Mouse (Mus musculus) frontal cortex, postnatal 25 days (tissue): ENCODE measurements around the gene Lcn8.
"Not testable (repeated sequence)": the region's sequence is repeated elsewhere in the genome, so short reads cannot be mapped to it uniquely, and the experiment has no call there.

Experiments
- DNase-seq, 2 experiments: peaks; one replicate each; pipeline ENCODE4 v3.0.0; 2022; ENCODE audit warnings: low spot score in 2 of 2

Lcn8 gene

DNA sequence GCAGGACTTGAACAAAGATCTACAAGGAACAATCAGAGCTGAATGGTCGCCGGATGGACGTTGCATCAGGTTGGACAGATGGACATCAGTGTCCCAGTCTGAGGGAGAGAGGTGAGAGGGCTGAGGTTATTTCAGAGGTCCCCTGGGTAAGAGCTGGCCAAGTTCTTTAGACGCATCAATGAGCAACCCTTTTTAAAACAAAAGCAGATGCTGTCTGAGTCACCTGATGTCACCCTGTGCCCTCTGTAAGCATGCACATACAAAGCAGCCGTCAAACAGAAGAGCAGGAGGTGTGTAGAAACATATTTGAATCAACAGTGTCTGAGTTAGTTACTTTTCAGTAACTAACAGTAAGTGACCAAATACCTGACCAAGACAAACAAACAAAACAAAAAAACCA, 11.2 kb downstream of the Lcn8 start:
- no peak for DNase-seq

GRCm38 (mm10) chr2:25666516-25666915, 13.6 kb downstream of the Lcn8 start:
- no peak for DNase-seq

GRCm38 (mm10) chr2:25676486-25676885, 23.6 kb downstream of the Lcn8 start, which contains the start of gene Lcn6:
TSS of gene Lcn6 (plus strand) at chr2:25676786.
- no peak for DNase-seq

GRCm38 (mm10) chr2:25679559-25679958, 26.6 kb downstream of the Lcn8 start:
- no peak for DNase-seq

- no peak for DNase-seq
Observed at GRCm38 (mm10) chr2:25682426-25682825, 29.5 kb downstream of the Lcn8 start, which contains the start of gene Lcn10. TSS of gene Lcn10 (plus strand) at chr2:25682726.

DNA sequence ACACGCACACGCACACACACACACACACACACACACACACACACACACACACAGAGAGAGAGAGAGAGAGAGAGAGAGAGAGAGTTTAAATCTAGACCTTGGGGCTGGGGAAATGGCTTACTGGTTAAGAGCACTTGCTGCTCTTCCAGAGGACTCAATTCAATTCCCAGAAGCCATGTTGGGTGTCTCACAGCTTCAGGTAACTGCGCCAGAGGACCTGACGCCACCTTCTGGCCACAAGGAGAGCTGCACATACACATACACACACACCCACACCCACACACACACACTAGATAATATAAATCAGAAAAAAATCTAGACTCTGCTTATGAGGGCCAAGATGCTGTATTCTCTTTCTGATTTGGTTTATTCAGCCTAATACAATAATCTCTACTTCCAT, 34.0 kb downstream of the Lcn8 start:
- no peak for DNase-seq

DNA sequence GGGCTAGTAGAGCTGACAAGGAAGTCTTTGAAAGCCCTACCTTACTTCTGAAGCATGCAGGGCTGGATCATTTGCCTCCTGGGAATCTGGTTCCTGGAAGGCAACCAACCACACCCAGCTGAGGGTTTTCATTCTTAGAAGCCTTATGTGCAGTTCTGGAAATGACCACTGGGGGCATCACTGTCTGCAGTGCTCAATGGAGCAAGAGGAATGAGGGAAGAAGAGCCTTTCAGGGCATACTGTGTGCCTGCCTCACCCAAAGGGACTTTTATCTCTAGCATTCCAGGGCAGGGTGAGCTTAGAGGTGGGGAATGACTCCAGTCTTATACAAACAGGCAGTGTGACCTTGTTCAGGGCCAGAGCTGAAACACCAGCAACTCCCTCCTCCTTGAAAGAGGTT, 41.7 kb downstream of the Lcn8 start:
- peak; percentile 43 to 54 for DNase-seq

GRCm38 (mm10) chr2:25696951-25697350, 44.0 kb downstream of the Lcn8 start:
- DNase-seq = no peak

DNA sequence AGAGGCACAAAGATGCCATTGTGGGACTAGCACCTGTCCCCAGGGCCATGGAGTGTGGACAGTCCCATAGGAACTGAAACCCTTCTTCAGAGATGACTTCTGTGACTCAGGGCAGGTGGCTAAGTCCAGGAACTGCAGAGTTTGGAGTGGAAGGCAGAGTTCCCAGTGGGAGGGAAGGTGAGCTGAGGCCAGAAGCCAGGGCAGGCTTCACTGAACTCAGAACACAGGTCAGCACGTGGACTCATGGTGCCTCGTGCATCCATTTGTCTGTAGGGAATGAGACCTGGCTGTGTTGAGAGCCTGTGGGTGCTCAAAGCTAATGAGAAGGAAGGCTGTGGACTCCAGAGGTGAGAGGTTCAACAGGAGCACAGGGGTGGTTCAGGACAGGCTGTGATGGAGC, 45.8 kb downstream of the Lcn8 start:
- DNase-seq = no peak

DNA sequence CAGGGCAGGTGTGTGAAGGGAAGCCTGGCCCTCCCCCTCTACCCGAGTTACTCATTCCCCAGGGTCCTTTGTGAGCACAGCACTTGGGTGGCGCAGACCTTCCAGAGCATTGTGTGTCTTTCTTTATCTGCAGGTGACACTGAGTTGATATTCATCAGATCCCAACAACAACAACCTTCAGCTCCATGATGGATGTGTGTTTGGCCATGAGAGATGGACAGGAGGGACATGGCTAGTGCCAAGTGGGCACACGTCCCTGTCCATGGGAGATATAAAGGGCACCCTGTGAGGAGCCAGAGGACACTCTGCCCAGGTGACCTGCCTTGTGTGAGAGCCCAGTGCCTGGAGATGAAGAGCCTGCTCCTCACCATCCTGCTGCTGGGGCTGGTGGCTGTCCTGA, 46.8 kb downstream of the Lcn8 start, which contains the start of gene Obp2a:
TSS of gene Obp2a (plus strand) at position 301 of the 400 bp plus-strand sequence.
- not testable (repeated sequence) for DNase-seq

- no peak for DNase-seq
Observed at GRCm38 (mm10) chr2:25701001-25701400, 48.1 kb downstream of the Lcn8 start.

GRCm38 (mm10) chr2:25703706-25704105, 50.8 kb downstream of the Lcn8 start:
- no peak for DNase-seq
